Mouse (Mus musculus) myocyte (in vitro differentiated cells): ENCODE results near the gene Apex2. TPM values are rescaled to one million over a fixed set of nuclear protein-coding genes. Genes with fewer than 3 reads are reported as not detected.

Experiments used
- H3K27me3 ChIP-seq: one replicate; pipeline ENCODE4 v1.6.1; 2011; ENCODE audit not compliant: control insufficient read depth, insufficient read depth, insufficient read length
- H3K36me3 ChIP-seq: one replicate; pipeline ENCODE4 v1.6.1; 2011; ENCODE audit not compliant: control insufficient read depth, insufficient read depth
- H3K4me2 ChIP-seq: one replicate; pipeline ENCODE4 v1.6.1; 2011; ENCODE audit warnings: low read depth, control low read depth
- H3K4me3 ChIP-seq: one replicate; pipeline ENCODE4 v1.5.1; 2011; ENCODE audit warnings: mild to moderate bottlenecking, control low read depth, moderate library complexity
- H3K79me2 ChIP-seq: one replicate; pipeline ENCODE4 v1.6.1; 2011; ENCODE audit not compliant: control insufficient read depth, insufficient read depth
- H3ac ChIP-seq: one replicate; pipeline ENCODE4 v1.6.1; 2011; ENCODE audit not compliant: control insufficient read depth, insufficient read length
- CEBPB ChIP-seq: IDR thresholded peaks from 2 replicates; pipeline ENCODE4 v1.6.1; 2011; ENCODE audit warnings: mild to moderate bottlenecking, moderate library complexity; ENCODE audit not compliant: poor library complexity, insufficient read depth, severe bottlenecking
- E2F4 ChIP-seq: IDR thresholded peaks from one replicate; pipeline ENCODE4 v1.6.1; 2011; ENCODE audit warnings: mild to moderate bottlenecking, control low read depth, moderate library complexity; ENCODE audit not compliant: insufficient read depth
- MAX ChIP-seq: IDR thresholded peaks from one replicate; pipeline ENCODE4 v1.6.1; 2011; ENCODE audit warnings: low read depth, mild to moderate bottlenecking, control low read depth
- MYOD1 ChIP-seq, 3 experiments: IDR thresholded peaks; one replicate each; pipeline ENCODE4 v1.6.1; 2011; ENCODE audit warnings: control low read depth in 2 of 3, low read depth in 2 of 3, mild to moderate bottlenecking in 2 of 3, moderate library complexity in 1 of 3; ENCODE audit not compliant: insufficient read length in 2 of 3, control insufficient read depth in 1 of 3
- MYOG ChIP-seq, 3 experiments: IDR thresholded peaks; one replicate each; pipeline ENCODE4 v1.6.1; 2011; ENCODE audit warnings: control low read depth in 2 of 3, low read depth in 2 of 3, mild to moderate bottlenecking in 2 of 3; ENCODE audit not compliant: insufficient read length in 2 of 3, control insufficient read depth in 1 of 3, insufficient read depth in 1 of 3
- POLR2A ChIP-seq: IDR thresholded peaks from one replicate; pipeline ENCODE4 v1.6.1; 2011; ENCODE audit warnings: low read depth, mild to moderate bottlenecking, control low read depth, moderate library complexity; ENCODE audit not compliant: insufficient read length
- POLR2AphosphoS2 ChIP-seq: IDR thresholded peaks from one replicate; pipeline ENCODE4 v1.6.1; 2011; ENCODE audit warnings: low read depth, control low read depth; ENCODE audit not compliant: insufficient read length
- REST ChIP-seq: IDR thresholded peaks from one replicate; pipeline ENCODE4 v1.6.1; 2011; ENCODE audit warnings: mild to moderate bottlenecking, control low read depth, moderate library complexity; ENCODE audit not compliant: insufficient read depth, insufficient read length
- SRF ChIP-seq: IDR thresholded peaks from one replicate; pipeline ENCODE4 v1.6.1; 2011; ENCODE audit warnings: low read depth; ENCODE audit not compliant: control insufficient read depth, insufficient read length
- TCF12 ChIP-seq: IDR thresholded peaks from one replicate; pipeline ENCODE4 v1.6.1; 2011; ENCODE audit warnings: mild to moderate bottlenecking, control low read depth; ENCODE audit not compliant: poor library complexity, insufficient read depth, severe bottlenecking
- TCF3 ChIP-seq: IDR thresholded peaks from one replicate; pipeline ENCODE4 v1.6.1; 2011; ENCODE audit warnings: low read depth, control low read depth; ENCODE audit not compliant: insufficient read length
- USF1 ChIP-seq: IDR thresholded peaks from one replicate; pipeline ENCODE4 v1.6.1; 2011; ENCODE audit warnings: low read depth, mild to moderate bottlenecking, control low read depth, moderate library complexity
- polyA plus RNA-seq: library from polyadenylated mRNA; unstranded; fragments of >200 nt; fragmentation: generic; extraction: Trizol; gene quantifications from one replicate; pipeline ENCODE4 v1.2.1, GENCODE M21; 2012; ENCODE audit warnings: missing spikeins

Apex2 gene
- polyA plus RNA-seq, 1 experiment = 6.2 TPM

GRCm38 (mm10) chrX:150540111-150540510 is 49.6 kb downstream of the Apex2 start:
- Histone ChIP-seq H3K36me3 (no peaks in the 10 kb centered on the region), H3K4me2 (no peak overlapping the region), H3K79me2 (no peaks in the 10 kb centered on the region), H3ac (no peak overlapping the region), H3K4me3 (no peak overlapping the region), H3K27me3 (no peaks in the 10 kb centered on the region)
- TF ChIP-seq MYOD1 (IDR thresholded peaks at IDR 0.05; ENCODE audit: control insufficient read depth in 1 of 3, insufficient read length in 2 of 3, low read depth in 2 of 3) (no peak), MYOG (IDR thresholded peaks at IDR 0.05; ENCODE audit: control insufficient read depth in 1 of 3, insufficient read depth in 1 of 3, insufficient read length in 2 of 3, low read depth in 2 of 3) (no peak), TCF3 (no peak), TCF12 (no peak), SRF (no peak)

DNA sequence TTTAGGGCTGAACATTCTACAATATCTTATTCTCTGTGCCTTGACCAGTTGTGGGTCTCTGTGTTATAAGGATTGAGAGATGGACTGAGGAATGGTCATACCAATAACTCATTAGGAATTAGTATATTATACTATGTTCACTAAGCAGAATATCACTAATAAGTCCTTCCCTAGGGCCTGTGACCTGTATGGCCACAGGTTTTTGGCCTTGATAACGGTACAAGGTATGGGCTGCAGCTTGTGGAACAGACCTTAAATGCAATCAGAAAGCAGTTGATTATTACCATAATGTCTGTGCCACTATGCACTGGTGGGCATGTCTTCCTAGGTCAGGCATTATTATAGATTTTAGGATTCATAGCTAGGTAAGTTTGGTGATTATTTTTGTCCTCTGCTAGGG is 73.2 kb downstream of the Apex2 start:
- H3K36me3 ChIP-seq = no peaks in the 10 kb centered on the region
- H3K4me3 ChIP-seq = no peak overlapping the region
- no peak overlapping the region for H3ac ChIP-seq
- H3K79me2 ChIP-seq = no peaks in the 10 kb centered on the region
- no peak for TF ChIP-seq MYOG (IDR thresholded peaks at IDR 0.05; ENCODE audit: control insufficient read depth in 1 of 3, insufficient read depth in 1 of 3, insufficient read length in 2 of 3, low read depth in 2 of 3)
- TF ChIP-seq MAX = no peak
- no peaks in the 10 kb centered on the region for H3K27me3 ChIP-seq
- H3K4me2 ChIP-seq = no peak overlapping the region

DNA sequence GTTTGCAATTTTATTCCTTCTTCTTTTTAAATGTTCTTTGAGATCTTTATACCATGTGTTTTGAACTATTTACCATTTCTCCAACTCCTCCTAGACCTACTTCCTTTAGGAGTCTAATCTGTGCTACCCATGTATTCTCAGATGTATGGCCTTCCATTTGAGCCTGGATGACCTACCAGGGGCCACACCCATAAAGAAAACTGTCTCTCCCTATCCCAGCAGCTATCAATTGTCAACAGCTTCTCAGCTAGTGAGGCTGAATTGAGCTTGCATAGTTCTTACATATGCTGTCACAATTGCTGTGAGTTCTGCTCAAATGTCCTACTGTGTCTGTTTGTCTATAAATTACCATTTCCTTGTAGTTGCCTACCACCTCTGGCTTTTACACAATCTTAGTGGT is 73.7 kb downstream of the Apex2 start:
- TF ChIP-seq MYOG (IDR thresholded peaks at IDR 0.05; ENCODE audit: control insufficient read depth in 1 of 3, insufficient read depth in 1 of 3, insufficient read length in 2 of 3, low read depth in 2 of 3) = no peak
- TF ChIP-seq E2F4 = no peak
- TF ChIP-seq TCF12 = no peak
- TF ChIP-seq REST = no peak
- no peak for TF ChIP-seq TCF3
- TF ChIP-seq MAX = no peak
- no peak for TF ChIP-seq USF1
- no peak for TF ChIP-seq CEBPB
- no peak for TF ChIP-seq POLR2A
- TF ChIP-seq MYOD1 (IDR thresholded peaks at IDR 0.05; ENCODE audit: control insufficient read depth in 1 of 3, insufficient read length in 2 of 3, low read depth in 2 of 3) = no peak
- TF ChIP-seq POLR2AphosphoS2 = no peak
- H3K36me3 ChIP-seq = no peaks in the 10 kb centered on the region
- no peaks in the 10 kb centered on the region for H3K27me3 ChIP-seq
- H3K4me3 ChIP-seq = no peak overlapping the region
- H3ac ChIP-seq = no peak overlapping the region
- no peaks in the 10 kb centered on the region for H3K79me2 ChIP-seq
- H3K4me2 ChIP-seq = no peak overlapping the region

GRCm38 (mm10) chrX:150514127-150514526 is 75.5 kb downstream of the Apex2 start:
- Histone ChIP-seq H3K4me2 (no peak overlapping the region), H3K27me3 (no peaks in the 10 kb centered on the region), H3K4me3 (no peak overlapping the region), H3K79me2 (no peaks in the 10 kb centered on the region), H3K36me3 (no peaks in the 10 kb centered on the region), H3ac (no peak overlapping the region)
- no peak for TF ChIP-seq SRF
- TF ChIP-seq USF1 = no peak
- no peak for TF ChIP-seq TCF3
- no peak for TF ChIP-seq MYOG (IDR thresholded peaks at IDR 0.05; ENCODE audit: control insufficient read depth in 1 of 3, insufficient read depth in 1 of 3, insufficient read length in 2 of 3, low read depth in 2 of 3)
- no peak for TF ChIP-seq TCF12
- no peak for TF ChIP-seq POLR2AphosphoS2
- no peak for TF ChIP-seq POLR2A
- no peak for TF ChIP-seq E2F4
- no peak for TF ChIP-seq MAX
- no peak for TF ChIP-seq MYOD1 (IDR thresholded peaks at IDR 0.05; ENCODE audit: control insufficient read depth in 1 of 3, insufficient read length in 2 of 3, low read depth in 2 of 3)
- TF ChIP-seq CEBPB = no peak
- TF ChIP-seq REST = no peak

DNA sequence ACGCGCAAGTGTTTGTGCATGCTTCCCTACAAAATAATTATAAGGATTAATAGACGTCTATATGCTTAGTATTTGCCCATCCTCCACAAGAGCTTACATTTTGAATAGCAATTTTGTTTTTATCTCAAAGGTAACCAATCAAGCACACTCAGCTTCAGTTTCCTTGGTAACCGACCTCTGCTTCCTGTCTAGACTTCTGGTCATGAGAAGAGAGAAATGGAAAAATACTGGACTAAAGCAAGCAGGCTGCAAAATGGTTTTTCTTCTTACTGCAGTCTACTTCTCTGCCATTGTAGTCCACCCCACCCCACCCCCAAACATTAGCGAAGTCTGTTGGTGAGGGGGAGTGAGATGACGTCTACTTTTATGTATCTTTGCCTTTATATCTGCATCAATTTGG is 78.4 kb downstream of the Apex2 start:
- no peak overlapping the region for H3K4me3 ChIP-seq
- no peak overlapping the region for H3ac ChIP-seq
- H3K4me2 ChIP-seq = no peak overlapping the region
- no peaks in the 10 kb centered on the region for H3K36me3 ChIP-seq
- H3K79me2 ChIP-seq = no peaks in the 10 kb centered on the region
- TF ChIP-seq MAX (no peak), POLR2A (no peak), TCF12 (no peak), SRF (no peak), MYOD1 (IDR thresholded peaks at IDR 0.05; ENCODE audit: control insufficient read depth in 1 of 3, insufficient read length in 2 of 3, low read depth in 2 of 3) (no peak)
- no peaks in the 10 kb centered on the region for H3K27me3 ChIP-seq
